8 mouse cellular contexts compared by ENCODE assay signal in the genomic region with DNA sequence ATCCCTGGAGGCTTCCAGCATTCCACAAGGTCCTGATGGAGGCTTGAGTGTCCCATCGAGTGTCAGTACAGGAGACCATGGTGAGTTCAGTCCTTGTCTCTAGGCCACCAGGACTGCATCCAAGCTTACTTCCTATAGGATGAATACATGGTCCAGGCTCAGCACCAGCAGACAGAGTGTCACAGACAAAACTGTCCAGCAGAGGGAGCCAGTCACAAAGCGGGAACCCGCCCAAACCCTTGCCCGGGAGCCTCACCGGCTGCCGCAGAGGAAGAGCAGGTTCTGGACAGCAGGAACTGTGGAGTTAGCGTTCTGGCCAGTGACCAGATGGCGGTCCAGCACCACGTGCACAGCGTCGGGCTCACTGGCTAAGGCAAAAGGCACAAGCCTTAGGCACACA. TPM values are rescaled to one million over a fixed set of nuclear protein-coding genes. Genes with fewer than 3 reads are reported as not detected.
DNase-seq lines count a peak whose midpoint lies in the region; ATAC-seq and TF ChIP-seq lines count a peak whose summit lies in the region.

No protein-coding gene starts in this region.

- TF ChIP-seq CTCF in gastrocnemius, adult 2 months (IDR thresholded peaks at IDR 0.05), result no peak; the same call in 1 of the 2 replicates
- peak; percentile 96 for TF ChIP-seq CTCF in hindbrain, postnatal 0 days (IDR thresholded peaks at IDR 0.05; ENCODE audit: low read depth)

- peak; percentile 82 for ATAC-seq in hindbrain, postnatal 0 days

- 0 out of 2 replicates have a peak, but pooled peaks cover 3% of the 10 kb centered on the region for H3K36me3 ChIP-seq in hindbrain, postnatal 0 days (ENCODE audit: insufficient read depth, low read length)

- H3K27me3 ChIP-seq in hindbrain, postnatal 0 days (ENCODE audit: insufficient read depth, low read length), result no peaks in the 10 kb centered on the region

- H3K9ac ChIP-seq in hindbrain, postnatal 0 days (replicated peaks; ENCODE audit: low read length), result no peak overlapping the region

- H3K9me3 ChIP-seq in hindbrain, postnatal 0 days (ENCODE audit: low read length), result no peaks in the 10 kb centered on the region

- intact Hi-C loops in gastrocnemius, adult 2 months (cut with DNase I), result loop anchor here (1.0 to 2.0 kb wide), 2 partner anchors 28 to 116 kb away; a partner anchor contains a TSS

- H3K4me2 ChIP-seq in hindbrain, postnatal 0 days (ENCODE audit: low read depth, low read length), result no peak overlapping the region

- peak overlapping the region; percentile 46; the same call in 1 of the 2 replicates for H3K27ac ChIP-seq in gastrocnemius, adult 2 months
- peak overlapping the region; percentile 51; the same call in 1 of the 2 replicates for H3K27ac ChIP-seq in hindbrain, postnatal 0 days

- peak; percentile 89 for DNase-seq in R1 (ENCODE audit: low read depth, low spot score)
- peak; percentile 95 to 98 for DNase-seq in cerebellum, postnatal 36 days
- peak; percentile 90 for DNase-seq in gastrocnemius, adult 2 months
- peak; percentile 93 for DNase-seq in hindbrain, postnatal 0 days (ENCODE audit: low spot score)
- DNase-seq in left cerebral cortex, adult 11 months (ENCODE audit: low spot score), result peak; percentile 79
- peak; percentile 93 for DNase-seq in lung, postnatal 36 days
- peak; percentile 95 for DNase-seq in retina, embryonic 14.5 days (ENCODE audit: low spot score)
- DNase-seq in thymus, postnatal 36 days, result peak; percentile 74 to 78

- H3K4me1 ChIP-seq in hindbrain, postnatal 0 days (ENCODE audit: insufficient read depth, low read length), result no peaks in the 10 kb centered on the region; the same call in 1 of the 2 replicates

- 8% methylated on average over 11 of the region's 11 CpGs for WGBS in hindbrain, postnatal 0 days

- no peak overlapping the region for H3K4me3 ChIP-seq in gastrocnemius, adult 2 months
- H3K4me3 ChIP-seq in hindbrain, postnatal 0 days (ENCODE audit: low read length), result no peak overlapping the region

RNA-seq across cellular contexts. Expression of a gene that starts 5.1 kb away (rescaled TPM):
- total RNA-seq in gastrocnemius, adult 2 months (2021), result 1 to 10 TPM; 5.5 to 8.3 TPM
- 61.2 and 74.4 TPM in 2 replicates for total RNA-seq in hindbrain, postnatal 0 days (2014; rRNA removed)
- 46.9 and 49.4 TPM in 2 replicates for polyA plus RNA-seq in hindbrain, postnatal 0 days (2015; fragmentation: Nextera tagmentation; extraction: Ambion mirVana)

RNA-seq across cellular contexts. Expression of a gene that starts 16.8 kb away (rescaled TPM):
- total RNA-seq in gastrocnemius, adult 2 months (2021), result 10 to 100 TPM; 77.5 to 88.3 TPM
- total RNA-seq in hindbrain, postnatal 0 days (2014; rRNA removed), result 156 and 200 TPM in 2 replicates
- 252 and 258 TPM in 2 replicates for polyA plus RNA-seq in hindbrain, postnatal 0 days (2015; fragmentation: Nextera tagmentation; extraction: Ambion mirVana)

RNA-seq across cellular contexts. Expression of a gene that starts 20.5 kb away (rescaled TPM):
- under 1 TPM; 0.28 to 0.31 TPM for total RNA-seq in gastrocnemius, adult 2 months (2021)
- total RNA-seq in hindbrain, postnatal 0 days (2014; rRNA removed), result 208 and 246 TPM in 2 replicates
- polyA plus RNA-seq in hindbrain, postnatal 0 days (2015; fragmentation: Nextera tagmentation; extraction: Ambion mirVana), result 219 and 255 TPM in 2 replicates

RNA-seq across cellular contexts. Expression of a gene that starts 28.9 kb away (rescaled TPM):
- 10 to 100 TPM; 18.6 to 26.1 TPM for total RNA-seq in gastrocnemius, adult 2 months (2021)
- 126 and 138 TPM in 2 replicates for total RNA-seq in hindbrain, postnatal 0 days (2014; rRNA removed)
- 79.9 and 87.3 TPM in 2 replicates for polyA plus RNA-seq in hindbrain, postnatal 0 days (2015; fragmentation: Nextera tagmentation; extraction: Ambion mirVana)

RNA-seq across cellular contexts. Expression of a gene that starts 35.0 kb away (rescaled TPM):
- total RNA-seq in gastrocnemius, adult 2 months (2021), result under 1 TPM; 0.08 to 0.20 TPM
- total RNA-seq in hindbrain, postnatal 0 days (2014; rRNA removed), result 3.6 and 4.6 TPM in 2 replicates
- polyA plus RNA-seq in hindbrain, postnatal 0 days (2015; fragmentation: Nextera tagmentation; extraction: Ambion mirVana), result 2.4 and 2.5 TPM in 2 replicates

Comparison
In these comparisons a context has a peak if more than half of its experiments do, and no peak if none do; other contexts are left out.
1. RNA of a gene that starts 20.5 kb away (total RNA-seq): 208 to 246 TPM in hindbrain, postnatal 0 days; 0.28 to 0.31 TPM in gastrocnemius, adult 2 months; every median in the first group is over 100 times any median in the second.
2. Peak in every context shown above with its lines, with median percentiles within 50 percentile points of each other: DNase-seq.